Comparison of ENCODE assay signal across 8 mouse cellular contexts in genomic region chr6:97419771-97420446, GRCm38 (mm10).
DNase-seq lines count a peak whose midpoint lies in the region.

No protein-coding gene starts in this region.

- DNase-seq in ovary, postnatal 10 days (ENCODE audit: low spot score), result peak; percentile 37
- DNase-seq in ovary, postnatal 36 days (ENCODE audit: low spot score), result no peak
- peak; percentile 64 to 73 for DNase-seq in adrenal gland, postnatal 36 days
- peak; percentile 76 for DNase-seq in fibroblast of lung, adult 2 months (ENCODE audit: low read depth)
- peak; percentile 83 to 84 for DNase-seq in heart, postnatal 36 days
- DNase-seq in left cerebral cortex, adult 18-20 months (ENCODE audit: low spot score in 2 of 2), result peak; percentile 78 to 85
- DNase-seq in natural killer cell, adult 2 months (ENCODE audit: low spot score in 2 of 2), result peak; percentile 58 to 74
- peak; percentile 43 to 56 for DNase-seq in thymus, postnatal 36 days

- intact Hi-C loops in heart, postnatal 36 days (cut with DNase I), result loop anchor here (1.0 to 5.0 kb wide), 5 partner anchors 37 to 321 kb away; no protein-coding TSS in a partner anchor
